8 mouse cellular contexts compared by ENCODE assay signal in genomic region chr9:20746017-20746660, GRCm38 (mm10). TPM values are rescaled to one million over a fixed set of nuclear protein-coding genes. Genes with fewer than 3 reads are reported as not detected.
DNase-seq lines count a peak whose midpoint lies in the region; ATAC-seq and TF ChIP-seq lines count a peak whose summit lies in the region.

Gene Olfm2 (minus strand): TSS chr9:20746349.

- no peaks in the 10 kb centered on the region for H3K36me3 ChIP-seq in kidney, embryonic 16.5 days (ENCODE audit: insufficient read depth, low read length)
- no peaks in the 10 kb centered on the region for H3K36me3 ChIP-seq in hindbrain, embryonic 10.5 days
- H3K36me3 ChIP-seq in limb, embryonic 14.5 days (ENCODE audit: control insufficient read depth, insufficient read depth, low read length), result no peaks in the 10 kb centered on the region

- H3K9ac ChIP-seq in kidney, embryonic 16.5 days (replicated peaks; ENCODE audit: low read length), result peak within 1 kb of the TSS; percentile 60
- peak within 1 kb of the TSS; percentile 54 for H3K9ac ChIP-seq in limb, embryonic 14.5 days (ENCODE audit: low read depth, low read length, severe bottlenecking)

- ATAC-seq in kidney, embryonic 16.5 days (ENCODE audit: low FRiP score, low TSS enrichment), result peak; percentile 75
- peak; percentile 45; the same call in 1 of the 2 replicates for ATAC-seq in limb, embryonic 14.5 days (ENCODE audit: low FRiP score, low read depth)
- ATAC-seq in monocyte, adult 5-6 weeks (replicated peaks; ENCODE audit: insufficient number of reproducible peaks, low FRiP score, low TSS enrichment, poor library complexity, severe bottlenecking), result no peak

- no peak for TF ChIP-seq POLR2A in limb, embryonic 14.5 days (IDR thresholded peaks at IDR 0.05; ENCODE audit: borderline replicate concordance, extremely low read depth, insufficient read depth, insufficient read length)

- peak within 1 kb of the TSS; percentile 52 for H3K4me3 ChIP-seq in kidney, embryonic 16.5 days (ENCODE audit: low read length)
- peak within 1 kb of the TSS; percentile 26 for H3K4me3 ChIP-seq in brown adipose tissue, adult 24 weeks (ENCODE audit: insufficient read depth, low read depth, low read length)
- H3K4me3 ChIP-seq in hindbrain, embryonic 10.5 days, result peak within 1 kb of the TSS; percentile 66
- H3K4me3 ChIP-seq in limb, embryonic 14.5 days (replicated peaks; ENCODE audit: low read length), result peak within 1 kb of the TSS; percentile 44

- no peak for DNase-seq in kidney, adult 8-10 months
- DNase-seq in hindbrain, embryonic 10.5 days (ENCODE audit: low spot score), result peak; percentile 74
- no peak for DNase-seq in limb, embryonic 14.5 days (ENCODE audit: low spot score)
- peak; percentile 62 for DNase-seq in retina, postnatal 7 days (ENCODE audit: low read depth, low spot score)
- DNase-seq in spleen, postnatal 10 days (ENCODE audit: low spot score in 2 of 2), result no peak

- no peaks in the 10 kb centered on the region for H3K9me3 ChIP-seq in kidney, embryonic 16.5 days (ENCODE audit: low read length)
- H3K9me3 ChIP-seq in hindbrain, embryonic 10.5 days, result 0 out of 2 replicates have a peak, but pooled peaks cover 5% of the 10 kb centered on the region
- 0 out of 2 replicates have a peak, but pooled peaks cover 3% of the 10 kb centered on the region for H3K9me3 ChIP-seq in limb, embryonic 14.5 days (ENCODE audit: control insufficient read depth, low read length)

- no peak within 1 kb of the TSS for H3K27ac ChIP-seq in kidney, embryonic 16.5 days (ENCODE audit: low read length)
- H3K27ac ChIP-seq in brown adipose tissue, adult 24 weeks (replicated peaks; ENCODE audit: low read depth, low read length), result no peak within 1 kb of the TSS
- H3K27ac ChIP-seq in hindbrain, embryonic 10.5 days, result peak within 1 kb of the TSS; percentile 88
- H3K27ac ChIP-seq in limb, embryonic 14.5 days (replicated peaks; ENCODE audit: low read depth, low read length), result no peak within 1 kb of the TSS

- 2% methylated on average over 26 of the region's 50 CpGs for WGBS in kidney, embryonic 16.5 days
- under 1% methylated on average over 50 of the region's 50 CpGs for WGBS in hindbrain, embryonic 10.5 days
- WGBS in limb, embryonic 14.5 days, result 1% methylated on average over 32 of the region's 50 CpGs

- H3K4me1 ChIP-seq in kidney, embryonic 16.5 days (ENCODE audit: insufficient read depth, low read length), result peaks cover 13% of the 10 kb centered on the region
- no peaks in the 10 kb centered on the region for H3K4me1 ChIP-seq in brown adipose tissue, adult 24 weeks (ENCODE audit: control insufficient read depth, insufficient read depth, insufficient read length, low read length)
- H3K4me1 ChIP-seq in hindbrain, embryonic 10.5 days (replicated peaks), result peaks cover 48% of the 10 kb centered on the region
- peaks cover 5% of the 10 kb centered on the region; the same call in 1 of the 2 replicates for H3K4me1 ChIP-seq in limb, embryonic 14.5 days (ENCODE audit: control insufficient read depth, insufficient read depth, low read length)

- H3K27me3 ChIP-seq in kidney, embryonic 16.5 days (ENCODE audit: insufficient read depth, low read length), result peaks cover 42% of the 10 kb centered on the region
- H3K27me3 ChIP-seq in hindbrain, embryonic 10.5 days (ENCODE audit: insufficient read depth, poor library complexity, severe bottlenecking), result peaks cover 47% of the 10 kb centered on the region
- H3K27me3 ChIP-seq in limb, embryonic 14.5 days (ENCODE audit: control insufficient read depth, insufficient read depth, low read length), result peaks cover 45% of the 10 kb centered on the region

- H3K4me2 ChIP-seq in kidney, embryonic 16.5 days (replicated peaks; ENCODE audit: low read depth, low read length), result peak within 1 kb of the TSS; percentile 87
- peak within 1 kb of the TSS; percentile 84 for H3K4me2 ChIP-seq in limb, embryonic 14.5 days (replicated peaks; ENCODE audit: low read depth, low read length, severe bottlenecking)

RNA-seq across cellular contexts. Expression of gene Olfm2, which starts in this region (rescaled TPM):
- polyA plus RNA-seq in kidney, embryonic 16.5 days (2015; fragmentation: Nextera tagmentation; extraction: Ambion mirVana), result 6.5 and 6.6 TPM in 2 replicates
- 0.63 TPM in 1 of 2 replicates, not detected in the other for polyA plus RNA-seq in brown adipose tissue, adult 24 weeks (2012; ENCODE audit: insufficient read depth, insufficient read length, missing spikeins)
- polyA plus RNA-seq in hindbrain, embryonic 10.5 days (2016; fragmentation: Nextera tagmentation; extraction: Ambion mirVana), result 46.9 and 76.4 TPM in 2 replicates
- 6.9 and 8.8 TPM in 2 replicates for polyA plus RNA-seq in limb, embryonic 14.5 days (2012; rRNA removed)
- polyA plus RNA-seq in limb, embryonic 14.5 days (2014; fragmentation: Nextera tagmentation; extraction: Ambion mirVana), result 4.8 and 6.5 TPM in 2 replicates
- not detected in 3 replicates for total RNA-seq in monocyte, adult 5-6 weeks (2017)

Comparison
In these comparisons a context has a peak if more than half of its experiments do, and no peak if none do; other contexts are left out.
1. DNase-seq: peak in hindbrain, embryonic 10.5 days (single experiment) and retina, postnatal 7 days (single experiment); none in kidney, adult 8-10 months (0 of 2), limb, embryonic 14.5 days (single experiment) and spleen, postnatal 10 days (0 of 2).
2. Peak in every context shown above with its lines, with median percentiles within 50 percentile points of each other: H3K4me3 ChIP-seq.